In the genomic region with DNA sequence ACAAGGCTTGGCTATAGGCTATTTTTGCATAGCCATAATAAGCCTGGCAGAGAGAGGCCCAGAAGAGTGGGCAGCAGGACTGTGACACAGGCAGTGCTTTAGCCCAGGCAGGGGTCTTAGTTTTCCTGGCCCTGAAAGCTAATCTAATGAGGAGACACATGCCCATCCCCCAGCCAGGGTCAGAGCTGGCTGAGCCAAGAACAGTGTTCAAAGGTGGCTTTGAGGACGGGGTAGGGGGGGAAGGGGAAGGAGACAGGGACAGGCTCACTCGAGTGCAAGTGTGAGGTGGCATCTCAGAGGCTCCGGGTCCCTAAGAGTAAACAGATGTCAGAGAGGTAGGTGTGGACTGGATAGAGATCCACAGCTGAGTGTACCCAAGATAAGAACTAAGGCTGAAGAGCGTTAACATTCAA, we compare ENCODE assay signal across 8 mouse cellular contexts. TPM values are rescaled to one million over a fixed set of nuclear protein-coding genes. Genes with fewer than 3 reads are reported as not detected.
DNase-seq lines count a peak whose midpoint lies in the region; ATAC-seq and TF ChIP-seq lines count a peak whose summit lies in the region.

No protein-coding gene starts in this region.

- H3K27me3 ChIP-seq in heart, adult 2 months (ENCODE audit: control insufficient read depth, insufficient read depth, low read length), result no peaks in the 10 kb centered on the region
- H3K27me3 ChIP-seq in hindbrain, embryonic 13.5 days, result peaks cover 31% of the 10 kb centered on the region
- H3K27me3 ChIP-seq in liver, embryonic 11.5 days (replicated peaks; ENCODE audit: control insufficient read depth, insufficient read depth, low read length), result no peaks in the 10 kb centered on the region
- H3K27me3 ChIP-seq in stomach, postnatal 0 days (ENCODE audit: control insufficient read depth, insufficient read depth, low read length), result no peaks in the 10 kb centered on the region; the same call in 1 of the 2 replicates

- H3K9ac ChIP-seq in heart, adult 2 months (ENCODE audit: low read depth, low read length), result peak overlapping the region; percentile 37
- H3K9ac ChIP-seq in hindbrain, embryonic 13.5 days, result peak overlapping the region; percentile 40; the same call in 1 of the 2 replicates
- peak overlapping the region; percentile 55; the same call in 1 of the 2 replicates for H3K9ac ChIP-seq in liver, embryonic 11.5 days (ENCODE audit: low read depth, low read length)
- peak overlapping the region; percentile 92 for H3K9ac ChIP-seq in stomach, postnatal 0 days (ENCODE audit: low read length)

- H3K36me3 ChIP-seq in heart, adult 2 months (ENCODE audit: control insufficient read depth, insufficient read depth, low read length), result peaks cover 3% of the 10 kb centered on the region; the same call in 1 of the 2 replicates
- H3K36me3 ChIP-seq in hindbrain, embryonic 13.5 days, result no peaks in the 10 kb centered on the region
- no peaks in the 10 kb centered on the region for H3K36me3 ChIP-seq in liver, embryonic 11.5 days (ENCODE audit: control insufficient read depth, insufficient read depth, low read length)
- H3K36me3 ChIP-seq in stomach, postnatal 0 days (ENCODE audit: control insufficient read depth, insufficient read depth, low read length), result no peaks in the 10 kb centered on the region

- under 1% methylated on average over 4 of the region's 4 CpGs for WGBS in heart, adult 2 months
- WGBS in hindbrain, embryonic 13.5 days, result 7% methylated on average over 4 of the region's 4 CpGs
- 6% methylated on average over 4 of the region's 4 CpGs for WGBS in liver, embryonic 11.5 days
- WGBS in stomach, postnatal 0 days, result 8% methylated on average over 4 of the region's 4 CpGs

- ATAC-seq in hindbrain, embryonic 13.5 days (ENCODE audit: low FRiP score), result no peak
- ATAC-seq in liver, embryonic 11.5 days (replicated peaks; ENCODE audit: low FRiP score), result no peak
- no peak for ATAC-seq in stomach, postnatal 0 days (ENCODE audit: low FRiP score, low TSS enrichment)

- DNase-seq in heart, adult 2 months, result no peak
- no peak for DNase-seq in heart, postnatal 10 days
- DNase-seq in liver, embryonic 11.5 days (ENCODE audit: low spot score), result no peak
- no peak for DNase-seq in stomach, postnatal 0 days (ENCODE audit: low spot score)
- no peak for DNase-seq in layer of hippocampus, adult 18-20 months (ENCODE audit: low spot score in 2 of 2)
- no peak for DNase-seq in Muller cell, postnatal 12 days (ENCODE audit: inconsistent ontology term)

- H3K4me2 ChIP-seq in hindbrain, embryonic 13.5 days, result peak overlapping the region; percentile 89
- H3K4me2 ChIP-seq in liver, embryonic 11.5 days, result peak overlapping the region; percentile 99
- H3K4me2 ChIP-seq in stomach, postnatal 0 days (replicated peaks; ENCODE audit: low read depth), result peak overlapping the region; percentile 72

- 0 out of 2 replicates have a peak, but pooled peaks cover 2% of the 10 kb centered on the region for H3K79me2 ChIP-seq in heart, adult 2 months (replicated peaks; ENCODE audit: control insufficient read depth, insufficient read depth, low read length)

- H3K27ac ChIP-seq in heart, adult 2 months, result peak overlapping the region; percentile 99
- H3K27ac ChIP-seq in brown adipose tissue, adult 24 weeks (replicated peaks; ENCODE audit: low read depth, low read length), result peak overlapping the region; percentile 89
- H3K27ac ChIP-seq in hindbrain, embryonic 13.5 days, result peak overlapping the region; percentile 75
- peak overlapping the region; percentile 94 for H3K27ac ChIP-seq in liver, embryonic 11.5 days (ENCODE audit: low read depth, low read length)
- H3K27ac ChIP-seq in stomach, postnatal 0 days (replicated peaks), result peak overlapping the region; percentile 93

- no peak for TF ChIP-seq CTCF in heart, adult 2 months (IDR thresholded peaks at IDR 0.05)
- TF ChIP-seq CTCF in stomach, postnatal 0 days (IDR thresholded peaks at IDR 0.05; ENCODE audit: low read depth), result no peak

- H3K9me3 ChIP-seq in hindbrain, embryonic 13.5 days, result no peaks in the 10 kb centered on the region
- no peaks in the 10 kb centered on the region for H3K9me3 ChIP-seq in liver, embryonic 11.5 days (ENCODE audit: control insufficient read depth, low read length)
- no peaks in the 10 kb centered on the region for H3K9me3 ChIP-seq in stomach, postnatal 0 days (ENCODE audit: control insufficient read depth, low read length)

- H3K4me1 ChIP-seq in heart, adult 2 months (ENCODE audit: control insufficient read depth, insufficient read depth, low read length), result peaks cover 45% of the 10 kb centered on the region
- peaks cover 34% of the 10 kb centered on the region for H3K4me1 ChIP-seq in brown adipose tissue, adult 24 weeks (ENCODE audit: control insufficient read depth, insufficient read depth, insufficient read length, low read length)
- peaks cover 65% of the 10 kb centered on the region for H3K4me1 ChIP-seq in hindbrain, embryonic 13.5 days (replicated peaks)
- H3K4me1 ChIP-seq in liver, embryonic 11.5 days (replicated peaks; ENCODE audit: control insufficient read depth, insufficient read depth, low read length), result peaks cover 75% of the 10 kb centered on the region
- peaks cover 17% of the 10 kb centered on the region; the same call in 1 of the 2 replicates for H3K4me1 ChIP-seq in stomach, postnatal 0 days (replicated peaks; ENCODE audit: control insufficient read depth, insufficient read depth)

- H3K4me3 ChIP-seq in heart, adult 2 months, result peak overlapping the region; percentile 95
- peak overlapping the region; percentile 95 for H3K4me3 ChIP-seq in brown adipose tissue, adult 24 weeks (ENCODE audit: insufficient read depth, low read depth, low read length)
- H3K4me3 ChIP-seq in hindbrain, embryonic 13.5 days, result no peak overlapping the region
- H3K4me3 ChIP-seq in liver, embryonic 11.5 days (ENCODE audit: low read depth, low read length), result peak overlapping the region; percentile 77
- peak overlapping the region; percentile 75 for H3K4me3 ChIP-seq in stomach, postnatal 0 days (ENCODE audit: low read depth, low read length)

- intact Hi-C loops in heart, adult 2 months (cut with DNase I), result loop anchor here (1.0 kb wide), 1 partner anchor 31 kb away; no protein-coding TSS in a partner anchor
- intact Hi-C loops in heart, postnatal 10 days (cut with DNase I), result loop anchor here (2.0 kb wide), 1 partner anchor 16 kb away; no protein-coding TSS in a partner anchor

- TF ChIP-seq EP300 in heart, adult 2 months (IDR thresholded peaks at IDR 0.05; ENCODE audit: insufficient read depth, low read depth, low read length), result no peak
- TF ChIP-seq EP300 in stomach, postnatal 0 days (optimal IDR thresholded peaks at IDR 0.05), result no peak

- TF ChIP-seq POLR2A in heart, adult 2 months (IDR thresholded peaks at IDR 0.05; ENCODE audit: insufficient read depth, low read depth, low read length), result no peak

RNA-seq across cellular contexts. Expression of gene Csrnp1, which starts 3.7 kb away (rescaled TPM):
- total RNA-seq in heart, adult 2 months (2021), result 10 to 100 TPM; 21.1 to 21.6 TPM
- polyA plus RNA-seq in heart, adult 2 months (2012; rRNA removed), result 23.6 and 28.7 TPM in 2 replicates
- 10 to 100 TPM in 1 of 2 experiments, 1 to 10 TPM in 1; 9.9 to 19.0 TPM for total RNA-seq in heart, postnatal 10 days (2021)
- 3.1 and 7.0 TPM in 2 replicates for polyA plus RNA-seq in brown adipose tissue, adult 24 weeks (2012; ENCODE audit: insufficient read depth, insufficient read length, missing spikeins)
- polyA plus RNA-seq in hindbrain, embryonic 13.5 days (2015; fragmentation: Nextera tagmentation; extraction: Ambion mirVana), result 1.2 and 1.7 TPM in 2 replicates
- polyA plus RNA-seq in liver, embryonic 11.5 days (2014; fragmentation: Nextera tagmentation; extraction: Ambion mirVana), result 1.1 and 2.2 TPM in 2 replicates
- polyA plus RNA-seq in stomach, postnatal 0 days (2015; fragmentation: Nextera tagmentation; extraction: Ambion mirVana), result 5.5 and 5.6 TPM in 2 replicates
- 10 to 100 TPM; 13.1 to 15.7 TPM for total RNA-seq in layer of hippocampus, adult 18-20 months (2021)

RNA-seq across cellular contexts. Expression of gene Xirp1, which starts 42.6 kb away (rescaled TPM):
- total RNA-seq in heart, adult 2 months (2021), result 100 to 1,000 TPM; 118 to 133 TPM
- 55.5 and 72.8 TPM in 2 replicates for polyA plus RNA-seq in heart, adult 2 months (2012; rRNA removed)
- 100 to 1,000 TPM; 147 to 150 TPM for total RNA-seq in heart, postnatal 10 days (2021)
- polyA plus RNA-seq in brown adipose tissue, adult 24 weeks (2012; ENCODE audit: insufficient read depth, insufficient read length, missing spikeins), result 1.6 and 2.8 TPM in 2 replicates
- 0.04 and 0.09 TPM in 2 replicates for polyA plus RNA-seq in hindbrain, embryonic 13.5 days (2015; fragmentation: Nextera tagmentation; extraction: Ambion mirVana)
- 0.25 and 1.1 TPM in 2 replicates for polyA plus RNA-seq in liver, embryonic 11.5 days (2014; fragmentation: Nextera tagmentation; extraction: Ambion mirVana)
- 0.05 and 0.11 TPM in 2 replicates for polyA plus RNA-seq in stomach, postnatal 0 days (2015; fragmentation: Nextera tagmentation; extraction: Ambion mirVana)
- under 1 TPM; 0.07 to 0.08 TPM for total RNA-seq in layer of hippocampus, adult 18-20 months (2021)

RNA-seq across cellular contexts. Expression of gene Ttc21a, which starts 43.4 kb away (rescaled TPM):
- not detected for total RNA-seq in heart, adult 2 months (2021)
- polyA plus RNA-seq in heart, adult 2 months (2012; rRNA removed), result 0.70 TPM in 1 of 2 replicates, not detected in the other
- not detected for total RNA-seq in heart, postnatal 10 days (2021)
- not detected in 2 replicates for polyA plus RNA-seq in brown adipose tissue, adult 24 weeks (2012; ENCODE audit: insufficient read depth, insufficient read length, missing spikeins)
- polyA plus RNA-seq in hindbrain, embryonic 13.5 days (2015; fragmentation: Nextera tagmentation; extraction: Ambion mirVana), result 0.65 and 1.2 TPM in 2 replicates
- polyA plus RNA-seq in liver, embryonic 11.5 days (2014; fragmentation: Nextera tagmentation; extraction: Ambion mirVana), result 0.14 TPM in 1 of 2 replicates, not detected in the other
- polyA plus RNA-seq in stomach, postnatal 0 days (2015; fragmentation: Nextera tagmentation; extraction: Ambion mirVana), result 0.04 TPM in 2 replicates
- 1 to 10 TPM in 1 of 2 experiments, under 1 TPM in 1; 0.71 to 1.2 TPM for total RNA-seq in layer of hippocampus, adult 18-20 months (2021)

RNA-seq across cellular contexts. Expression of gene Gorasp1, which starts 43.4 kb away (rescaled TPM):
- total RNA-seq in heart, adult 2 months (2021), result 10 to 100 TPM; 32.2 to 35.9 TPM
- 16.8 and 25.0 TPM in 2 replicates for polyA plus RNA-seq in heart, adult 2 months (2012; rRNA removed)
- 10 to 100 TPM; 19.1 to 22.9 TPM for total RNA-seq in heart, postnatal 10 days (2021)
- polyA plus RNA-seq in brown adipose tissue, adult 24 weeks (2012; ENCODE audit: insufficient read depth, insufficient read length, missing spikeins), result 6.2 and 8.3 TPM in 2 replicates
- polyA plus RNA-seq in hindbrain, embryonic 13.5 days (2015; fragmentation: Nextera tagmentation; extraction: Ambion mirVana), result 26.0 and 27.9 TPM in 2 replicates
- polyA plus RNA-seq in liver, embryonic 11.5 days (2014; fragmentation: Nextera tagmentation; extraction: Ambion mirVana), result 24.7 and 25.0 TPM in 2 replicates
- polyA plus RNA-seq in stomach, postnatal 0 days (2015; fragmentation: Nextera tagmentation; extraction: Ambion mirVana), result 17.8 and 18.8 TPM in 2 replicates
- total RNA-seq in layer of hippocampus, adult 18-20 months (2021), result 10 to 100 TPM; 41.5 to 44.2 TPM

Comparison
In these comparisons a context has a peak if more than half of its experiments do, and no peak if none do; other contexts are left out.
1. H3K9ac ChIP-seq: peak in every context shown above with its lines; median percentile 92 in stomach, postnatal 0 days; 55 in liver, embryonic 11.5 days; 40 in hindbrain, embryonic 13.5 days; 37 in heart, adult 2 months.
2. RNA of gene Xirp1, which starts 42.6 kb away (polyA plus RNA-seq): 55.5 to 72.8 TPM in heart, adult 2 months; 1.6 to 2.8 TPM in brown adipose tissue, adult 24 weeks, 0.25 to 1.1 TPM in liver, embryonic 11.5 days, 0.04 to 0.09 TPM in hindbrain, embryonic 13.5 days and 0.05 to 0.11 TPM in stomach, postnatal 0 days; every median in the first group is over 10 times any median in the second.
3. Peak in every context shown above with its lines, with median percentiles within 50 percentile points of each other: H3K27ac ChIP-seq and H3K4me2 ChIP-seq.